Mouse (Mus musculus): ENCODE data around the gene Sirt4. TPM values are rescaled to one million over a fixed set of nuclear protein-coding genes. Genes with fewer than 3 reads are reported as not detected.
A peak's percentile ranks its signal among the peaks of the same experiment; 100 is the strongest.

Gene Sirt4
- polyA plus RNA-seq (2012; fragmentation: generic; extraction: Trizol) = 13.6 TPM

DNA sequence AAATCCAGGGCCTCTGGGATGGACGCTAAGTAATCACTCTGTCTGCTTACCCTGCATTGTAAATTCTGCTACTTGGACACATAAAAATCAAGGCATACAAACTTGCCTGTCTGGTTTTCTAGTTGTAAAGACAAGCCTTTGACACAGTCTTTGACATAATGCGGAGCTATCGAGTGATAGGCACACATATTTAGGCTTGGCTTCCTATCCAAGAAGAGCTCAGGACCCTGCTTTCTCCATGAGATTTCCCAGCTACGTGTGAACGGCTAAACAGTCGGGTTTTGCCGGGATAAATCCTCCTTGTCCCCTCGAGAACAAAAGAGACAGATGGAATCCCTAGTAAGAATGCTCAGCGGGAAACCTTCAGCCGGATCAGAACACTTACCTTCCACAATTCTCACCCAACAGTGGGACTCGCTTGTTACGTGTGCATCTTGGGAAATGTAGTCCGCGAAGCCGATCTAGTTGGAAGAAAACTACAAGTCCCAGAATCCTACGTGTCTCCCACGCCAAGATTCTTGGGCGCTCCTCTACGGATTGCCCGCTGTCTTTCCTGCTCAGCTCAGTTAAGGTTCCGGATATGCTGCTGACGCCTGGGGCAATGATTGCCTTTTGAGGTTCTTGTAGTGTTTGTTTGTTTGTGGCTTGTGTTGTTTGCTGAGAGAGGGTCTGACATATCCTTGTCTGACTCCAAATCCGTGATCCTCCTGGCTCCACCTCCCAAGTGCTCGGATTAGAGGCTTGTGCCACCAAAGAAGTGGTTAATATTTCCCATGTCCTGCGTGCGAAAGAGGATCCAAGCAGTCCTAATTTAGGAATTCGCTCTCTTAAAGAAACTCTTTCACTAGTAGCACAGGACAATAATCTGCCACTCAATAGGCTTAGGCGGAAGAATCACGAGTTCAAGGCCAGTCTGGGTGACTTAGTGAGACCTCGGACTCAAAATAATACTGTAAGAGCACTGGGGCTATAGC lies at the start of gene Sirt4:
Sirt4 (minus strand) TSS at position 779 of the 974 bp plus-strand sequence.
- TF ChIP-seq TCF3 (IDR thresholded peaks at IDR 0.05; ENCODE audit: insufficient read length, low read depth) (no peak), REST (IDR thresholded peaks at IDR 0.05; ENCODE audit: insufficient read depth, insufficient read length) (no peak), TCF12 (IDR thresholded peaks at IDR 0.05; ENCODE audit: insufficient read depth, poor library complexity, severe bottlenecking) (no peak), POLR2AphosphoS2 (IDR thresholded peaks at IDR 0.05; ENCODE audit: insufficient read length, low read depth) (peak; percentile 74), MAX (IDR thresholded peaks at IDR 0.05; ENCODE audit: low read depth) (no peak), MYOG (IDR thresholded peaks at IDR 0.05; ENCODE audit: control insufficient read depth in 1 of 3, insufficient read depth in 1 of 3, insufficient read length in 2 of 3, low read depth in 2 of 3) (no peak), SRF (IDR thresholded peaks at IDR 0.05; ENCODE audit: control insufficient read depth, insufficient read length, low read depth) (no peak), CEBPB (IDR thresholded peaks at IDR 0.05; ENCODE audit: insufficient read depth, poor library complexity, severe bottlenecking) (no peak), E2F4 (IDR thresholded peaks at IDR 0.05; ENCODE audit: insufficient read depth) (no peak), POLR2A (IDR thresholded peaks at IDR 0.05; ENCODE audit: insufficient read length, low read depth) (peak; percentile 60)
- no peaks in the 10 kb centered on the region for H3K36me3 ChIP-seq (ENCODE audit: control insufficient read depth, insufficient read depth)
- H3K4me2 ChIP-seq (ENCODE audit: low read depth) = peak within 1 kb of the TSS; percentile 96
- H3K79me2 ChIP-seq (ENCODE audit: control insufficient read depth, insufficient read depth) = no peaks in the 10 kb centered on the region
- H3ac ChIP-seq (ENCODE audit: control insufficient read depth, insufficient read length) = peak within 1 kb of the TSS; percentile 36
- H3K27me3 ChIP-seq (ENCODE audit: control insufficient read depth, insufficient read depth, insufficient read length) = no peaks in the 10 kb centered on the region
- H3K4me3 ChIP-seq = peak within 1 kb of the TSS; percentile 50

DNA sequence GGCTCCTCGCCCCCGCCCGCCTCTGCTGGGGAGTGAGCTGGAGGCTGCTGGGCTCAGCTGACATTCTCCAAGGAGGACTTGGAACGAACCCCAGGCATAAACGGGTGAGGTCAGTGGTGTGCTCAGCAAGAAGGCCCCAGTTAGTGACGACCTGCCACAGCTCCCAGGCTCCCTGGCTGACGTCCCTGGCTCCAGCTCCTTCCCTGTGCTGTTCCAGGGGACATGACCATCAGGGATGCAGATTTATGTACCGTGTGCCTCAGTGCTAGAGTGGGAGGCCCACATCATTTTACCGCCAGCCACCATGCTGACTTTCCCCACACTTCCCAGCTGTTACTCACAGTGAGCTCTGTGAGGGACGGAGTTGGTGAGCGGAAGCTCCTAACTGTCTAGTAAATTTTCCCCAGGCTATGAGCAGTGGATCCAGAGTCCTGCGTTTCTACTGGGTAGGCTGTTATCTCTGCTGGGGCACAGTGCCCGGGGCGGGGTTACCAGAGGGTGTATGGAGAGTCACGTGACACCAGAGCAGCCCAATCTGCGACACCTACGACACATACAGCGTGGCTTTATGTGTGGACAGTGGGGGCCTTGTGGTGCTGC lies 47.2 kb upstream of the Sirt4 start:
- H3K4me2 ChIP-seq (ENCODE audit: low read depth) = peak overlapping the region; percentile 68
- peaks cover 9% of the 10 kb centered on the region for H3K36me3 ChIP-seq (ENCODE audit: control insufficient read depth, insufficient read depth)
- peaks cover 47% of the 10 kb centered on the region for H3K79me2 ChIP-seq (ENCODE audit: control insufficient read depth, insufficient read depth)
- no peaks in the 10 kb centered on the region for H3K27me3 ChIP-seq (ENCODE audit: control insufficient read depth, insufficient read depth, insufficient read length)
- H3K4me3 ChIP-seq = no peak overlapping the region
- TF ChIP-seq POLR2A (IDR thresholded peaks at IDR 0.05; ENCODE audit: insufficient read length, low read depth) = peak; percentile 36
- peak in 2 of 3 experiments; percentile 2 for TF ChIP-seq MYOG (IDR thresholded peaks at IDR 0.05; ENCODE audit: control insufficient read depth in 1 of 3, insufficient read depth in 1 of 3, insufficient read length in 2 of 3, low read depth in 2 of 3)
- TF ChIP-seq USF1 (IDR thresholded peaks at IDR 0.05; ENCODE audit: low read depth) = peak; percentile 90
- TF ChIP-seq CEBPB (IDR thresholded peaks at IDR 0.05; ENCODE audit: insufficient read depth, poor library complexity, severe bottlenecking) = no peak
- TF ChIP-seq TCF3 (IDR thresholded peaks at IDR 0.05; ENCODE audit: insufficient read length, low read depth) = no peak
- peak in 2 of 3 experiments; percentile 8 to 26 for TF ChIP-seq MYOD1 (IDR thresholded peaks at IDR 0.05; ENCODE audit: control insufficient read depth in 1 of 3, insufficient read length in 2 of 3, low read depth in 2 of 3)
- peak overlapping the region; percentile 4 for H3ac ChIP-seq (ENCODE audit: control insufficient read depth, insufficient read length)

DNA sequence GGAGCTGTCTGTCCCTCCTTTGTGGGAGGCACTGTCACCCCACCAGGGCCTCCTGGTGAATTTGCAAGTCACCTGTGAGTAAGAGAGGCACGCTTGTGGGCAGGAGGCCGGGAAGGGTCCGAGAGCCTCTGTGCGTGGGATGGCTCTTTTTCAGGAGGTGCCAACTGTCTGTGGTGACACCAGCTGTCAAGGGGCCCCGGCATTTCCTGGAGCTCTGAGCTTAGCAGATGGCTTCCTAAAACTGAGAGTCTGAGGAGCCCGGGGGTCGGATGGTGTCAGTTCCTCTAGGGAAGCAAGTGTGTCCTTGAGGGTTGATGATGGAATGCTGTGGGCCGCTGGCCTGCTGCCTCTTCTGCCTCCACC lies 45.9 kb upstream of the Sirt4 start:
- Histone ChIP-seq H3K36me3 (ENCODE audit: control insufficient read depth, insufficient read depth) (peaks cover 9% of the 10 kb centered on the region), H3K79me2 (ENCODE audit: control insufficient read depth, insufficient read depth) (peaks cover 52% of the 10 kb centered on the region), H3ac (ENCODE audit: control insufficient read depth, insufficient read length) (no peak overlapping the region), H3K4me3 (no peak overlapping the region), H3K4me2 (ENCODE audit: low read depth) (peak overlapping the region; percentile 68), H3K27me3 (ENCODE audit: control insufficient read depth, insufficient read depth, insufficient read length) (no peaks in the 10 kb centered on the region)
- peak; percentile 78 to 92 (median 81) for TF ChIP-seq MYOD1 (IDR thresholded peaks at IDR 0.05; ENCODE audit: control insufficient read depth in 1 of 3, insufficient read length in 2 of 3, low read depth in 2 of 3)
- peak; percentile 90 to 99 (median 96) for TF ChIP-seq MYOG (IDR thresholded peaks at IDR 0.05; ENCODE audit: control insufficient read depth in 1 of 3, insufficient read depth in 1 of 3, insufficient read length in 2 of 3, low read depth in 2 of 3)
- TF ChIP-seq TCF12 (IDR thresholded peaks at IDR 0.05; ENCODE audit: insufficient read depth, poor library complexity, severe bottlenecking) = peak; percentile 96
- peak; percentile 81 for TF ChIP-seq TCF3 (IDR thresholded peaks at IDR 0.05; ENCODE audit: insufficient read length, low read depth)
- TF ChIP-seq POLR2A (IDR thresholded peaks at IDR 0.05; ENCODE audit: insufficient read length, low read depth) = no peak

DNA sequence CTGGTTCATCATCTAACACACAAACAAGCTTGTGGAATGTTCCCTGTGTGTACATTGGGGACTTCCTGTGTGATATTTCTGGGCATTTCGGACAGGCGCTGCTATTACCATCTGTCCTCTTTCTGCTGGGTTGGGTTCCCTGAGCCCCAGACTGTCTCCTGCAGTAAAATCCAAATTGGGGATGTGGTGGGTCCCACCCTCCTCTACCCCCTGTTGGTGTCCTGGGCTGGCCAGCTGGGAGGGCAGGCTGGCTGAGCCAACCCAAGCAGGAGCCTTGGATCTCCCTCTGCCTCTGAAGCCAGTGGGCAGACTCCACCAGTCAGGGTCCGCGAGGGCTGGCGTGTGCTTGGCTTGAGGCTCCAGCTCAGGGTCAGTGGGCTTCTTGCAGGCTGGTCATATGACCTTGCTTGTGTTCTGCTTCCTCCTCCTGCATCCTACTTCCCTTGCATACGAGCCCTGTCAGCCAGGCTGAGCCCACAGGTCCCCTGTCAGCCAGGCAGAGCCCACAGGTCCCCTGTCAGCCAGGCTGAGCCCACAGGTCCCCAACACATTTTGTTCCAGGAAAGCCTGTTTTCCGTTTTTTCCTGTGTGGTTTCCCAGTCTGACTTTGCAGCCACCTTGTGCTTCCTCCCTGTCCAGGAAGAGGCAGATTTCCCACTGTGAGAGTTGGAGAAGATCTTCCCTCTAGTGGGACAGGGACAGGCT lies 45.4 kb upstream of the Sirt4 start:
- TF ChIP-seq USF1 (IDR thresholded peaks at IDR 0.05; ENCODE audit: low read depth) (no peak), MYOD1 (IDR thresholded peaks at IDR 0.05; ENCODE audit: control insufficient read depth in 1 of 3, insufficient read length in 2 of 3, low read depth in 2 of 3) (peak in 2 of 3 experiments; percentile 43 to 71), MAX (IDR thresholded peaks at IDR 0.05; ENCODE audit: low read depth) (no peak), CEBPB (IDR thresholded peaks at IDR 0.05; ENCODE audit: insufficient read depth, poor library complexity, severe bottlenecking) (no peak), POLR2AphosphoS2 (IDR thresholded peaks at IDR 0.05; ENCODE audit: insufficient read length, low read depth) (no peak), REST (IDR thresholded peaks at IDR 0.05; ENCODE audit: insufficient read depth, insufficient read length) (no peak), MYOG (IDR thresholded peaks at IDR 0.05; ENCODE audit: control insufficient read depth in 1 of 3, insufficient read depth in 1 of 3, insufficient read length in 2 of 3, low read depth in 2 of 3) (peak in 2 of 3 experiments; percentile 50 to 90), TCF3 (IDR thresholded peaks at IDR 0.05; ENCODE audit: insufficient read length, low read depth) (no peak), SRF (IDR thresholded peaks at IDR 0.05; ENCODE audit: control insufficient read depth, insufficient read length, low read depth) (no peak), POLR2A (IDR thresholded peaks at IDR 0.05; ENCODE audit: insufficient read length, low read depth) (no peak), E2F4 (IDR thresholded peaks at IDR 0.05; ENCODE audit: insufficient read depth) (no peak), TCF12 (IDR thresholded peaks at IDR 0.05; ENCODE audit: insufficient read depth, poor library complexity, severe bottlenecking) (peak; percentile 30)
- Histone ChIP-seq H3K79me2 (ENCODE audit: control insufficient read depth, insufficient read depth) (peaks cover 57% of the 10 kb centered on the region), H3K36me3 (ENCODE audit: control insufficient read depth, insufficient read depth) (peaks cover 9% of the 10 kb centered on the region), H3ac (ENCODE audit: control insufficient read depth, insufficient read length) (no peak overlapping the region), H3K27me3 (ENCODE audit: control insufficient read depth, insufficient read depth, insufficient read length) (no peaks in the 10 kb centered on the region), H3K4me2 (ENCODE audit: low read depth) (peak overlapping the region; percentile 68), H3K4me3 (no peak overlapping the region)
